Mouse (Mus musculus) limb, embryonic 15.5 days (tissue): ENCODE results near the gene Hnrnpab. TPM values are rescaled to one million over a fixed set of nuclear protein-coding genes. Genes with fewer than 3 reads are reported as not detected.

Experiments used
- ATAC-seq: fragments of 200-750 bp; cut with Nextera tagmentation; 2 replicates; pipeline ENCODE4 v1.8.0; 2017; ENCODE audit warnings: low read depth, moderate TSS enrichment; ENCODE audit not compliant: insufficient number of reproducible peaks, low FRiP score, low TSS enrichment
- H3K27ac ChIP-seq: fragments of 300-500 bp; sonication (generic); 2 replicates; pipeline ENCODE4 v1.5.1; 2015; ENCODE audit warnings: moderate library complexity, mild to moderate bottlenecking, inconsistent platforms
- H3K27me3 ChIP-seq: fragments of 300-500 bp; sonication (generic); 2 replicates; pipeline ENCODE4 v1.6.1; 2015; ENCODE audit warnings: inconsistent platforms
- H3K36me3 ChIP-seq: fragments of 300-500 bp; sonication (generic); 2 replicates; pipeline ENCODE4 v1.6.1; 2015; ENCODE audit warnings: inconsistent platforms
- H3K4me1 ChIP-seq: fragments of 300-500 bp; sonication (generic); 2 replicates; pipeline ENCODE4 v1.6.1; 2015; ENCODE audit warnings: inconsistent platforms
- H3K4me2 ChIP-seq: fragments of 300-500 bp; sonication (generic); 2 replicates; pipeline ENCODE4 v1.6.1; 2015; ENCODE audit warnings: mild to moderate bottlenecking, inconsistent platforms
- H3K4me3 ChIP-seq: fragments of 300-500 bp; sonication (generic); 2 replicates; pipeline ENCODE4 v1.5.1; 2015; ENCODE audit warnings: mild to moderate bottlenecking, inconsistent platforms
- H3K9ac ChIP-seq: fragments of 300-500 bp; sonication (generic); 2 replicates; pipeline ENCODE4 v1.6.1; 2015; ENCODE audit warnings: inconsistent platforms
- H3K9me3 ChIP-seq: fragments of 300-500 bp; sonication (generic); 2 replicates; pipeline ENCODE4 v1.6.1; 2016; ENCODE audit warnings: inconsistent platforms
- WGBS: fragments of 180-500 bp; shearing (Covaris S2); methylation state at CpG from one replicate; pipeline ENCODE4 v1.1.7; 2015; 5-methylcytosine and 5-hydroxymethylcytosine counted together
- polyA plus RNA-seq: library from polyadenylated mRNA; unstranded; fragments of >200 nt; fragmentation: Nextera tagmentation; extraction: Ambion mirVana; gene quantifications from 2 replicates; pipeline ENCODE4 v1.2.1, GENCODE M21; 2015

Gene Hnrnpab
- polyA plus RNA-seq, 1 experiment from 2014 or later, result 339 TPM

DNA sequence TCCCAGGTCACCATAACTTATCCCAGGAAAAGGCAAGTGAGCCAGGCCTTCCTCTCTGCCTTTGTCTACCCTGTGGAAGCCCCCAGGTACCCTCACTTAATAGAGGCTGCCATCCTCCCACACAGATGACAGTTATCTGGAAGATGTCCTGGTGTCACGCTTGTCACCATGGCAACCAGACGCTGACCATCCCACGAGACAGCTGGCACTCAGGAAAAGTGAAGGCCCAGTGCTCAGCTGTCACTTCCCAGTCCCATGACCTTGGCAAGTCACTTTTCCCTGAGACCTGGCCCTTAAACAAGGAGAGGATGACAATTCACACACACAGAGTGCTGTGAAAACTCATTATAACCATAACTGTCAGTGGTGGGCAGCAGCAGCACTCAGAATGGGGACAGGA lies 54.6 kb downstream of the Hnrnpab start:
- Histone ChIP-seq H3K36me3 (no peaks in the 10 kb centered on the region), H3K27ac (no peak overlapping the region), H3K27me3 (no peaks in the 10 kb centered on the region), H3K4me2 (no peak overlapping the region), H3K4me3 (no peak overlapping the region), H3K9ac (no peak overlapping the region), H3K4me1 (peaks cover 9% of the 10 kb centered on the region), H3K9me3 (no peaks in the 10 kb centered on the region)
- no peak for ATAC-seq
- 64% methylated on average over 3 of the region's 3 CpGs for WGBS

DNA sequence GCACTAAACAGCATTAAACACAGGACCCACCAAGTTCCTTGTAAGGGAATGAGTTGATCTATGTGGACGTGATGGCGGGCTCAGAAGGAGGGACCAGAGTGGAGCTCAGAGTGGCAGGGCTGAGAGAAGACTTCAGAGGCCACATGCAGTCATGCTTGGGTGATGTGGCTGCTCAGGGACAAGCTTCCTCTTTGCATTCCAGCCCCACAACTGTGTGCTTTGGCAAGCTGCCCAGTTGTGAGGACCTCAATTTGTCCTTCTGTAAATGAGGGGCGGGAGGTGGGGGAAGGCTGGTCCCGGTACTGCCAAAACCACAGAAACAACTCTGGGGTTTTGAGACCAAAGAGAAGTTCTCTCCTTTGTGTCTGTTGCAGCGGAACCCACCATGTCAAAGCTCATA lies 55.4 kb downstream of the Hnrnpab start:
- ATAC-seq, result no peak
- no peak overlapping the region for H3K27ac ChIP-seq

More for the DNA sequence above, 55.4 kb downstream of the Hnrnpab start:
- no peaks in the 10 kb centered on the region for H3K36me3 ChIP-seq
- H3K9me3 ChIP-seq, result no peaks in the 10 kb centered on the region
- no peak overlapping the region for H3K4me2 ChIP-seq
- H3K9ac ChIP-seq, result no peak overlapping the region
- WGBS, result 37% methylated on average over 5 of the region's 5 CpGs
- no peaks in the 10 kb centered on the region for H3K27me3 ChIP-seq
- no peak overlapping the region for H3K4me3 ChIP-seq
- H3K4me1 ChIP-seq, result peaks cover 9% of the 10 kb centered on the region

Other genes with a start within 250 kb of the Hnrnpab start
- gene Phykpl, start 22.1 kb downstream of the Hnrnpab start, polyA plus RNA-seq, result 17.2 and 19.6 TPM in 2 replicates
- gene Nhp2, start 12.9 kb upstream of the Hnrnpab start, polyA plus RNA-seq, result 147 and 149 TPM in 2 replicates
- gene Rmnd5b, start 29.0 kb upstream of the Hnrnpab start, polyA plus RNA-seq, result 53.2 and 59.8 TPM in 2 replicates
- 35.7 and 44.4 TPM in 2 replicates for gene N4bp3, start 44.0 kb upstream of the Hnrnpab start, polyA plus RNA-seq
- gene D930048N14Rik, start 44.1 kb upstream of the Hnrnpab start, polyA plus RNA-seq, result 4.2 and 4.9 TPM in 2 replicates
- gene 0610009B22Rik, start 82.0 kb upstream of the Hnrnpab start, polyA plus RNA-seq, result 74.2 and 83.3 TPM in 2 replicates
- gene Sec24a, start 156.8 kb upstream of the Hnrnpab start, polyA plus RNA-seq, result 17.0 and 17.4 TPM in 2 replicates
- gene Sar1b, start 156.8 kb upstream of the Hnrnpab start, polyA plus RNA-seq, result 121 and 124 TPM in 2 replicates